Mouse (Mus musculus): ENCODE results near the gene Romo1. TPM values are rescaled to one million over a fixed set of nuclear protein-coding genes. Genes with fewer than 3 reads are reported as not detected.
"Not testable (repeated sequence)": the region's sequence is repeated elsewhere in the genome, so short reads cannot be mapped to it uniquely, and the experiment has no call there.

The Romo1 gene
- total RNA-seq, 4 experiments from 2014 or later = 303 to 403 (median 332) TPM

- no peak for DNase-seq (ENCODE audit: low spot score)
These were observed 35.9 kb downstream of the Romo1 start for GRCm38 (mm10) chr2:156179796-156180093.

GRCm38 (mm10) chr2:156180094-156180821, 36.4 kb downstream of the Romo1 start, which contains the start of gene Rbm39:
Rbm39 (minus strand) TSS chr2:156180238.
- peak; percentile 100 for DNase-seq (ENCODE audit: low spot score)

DNA sequence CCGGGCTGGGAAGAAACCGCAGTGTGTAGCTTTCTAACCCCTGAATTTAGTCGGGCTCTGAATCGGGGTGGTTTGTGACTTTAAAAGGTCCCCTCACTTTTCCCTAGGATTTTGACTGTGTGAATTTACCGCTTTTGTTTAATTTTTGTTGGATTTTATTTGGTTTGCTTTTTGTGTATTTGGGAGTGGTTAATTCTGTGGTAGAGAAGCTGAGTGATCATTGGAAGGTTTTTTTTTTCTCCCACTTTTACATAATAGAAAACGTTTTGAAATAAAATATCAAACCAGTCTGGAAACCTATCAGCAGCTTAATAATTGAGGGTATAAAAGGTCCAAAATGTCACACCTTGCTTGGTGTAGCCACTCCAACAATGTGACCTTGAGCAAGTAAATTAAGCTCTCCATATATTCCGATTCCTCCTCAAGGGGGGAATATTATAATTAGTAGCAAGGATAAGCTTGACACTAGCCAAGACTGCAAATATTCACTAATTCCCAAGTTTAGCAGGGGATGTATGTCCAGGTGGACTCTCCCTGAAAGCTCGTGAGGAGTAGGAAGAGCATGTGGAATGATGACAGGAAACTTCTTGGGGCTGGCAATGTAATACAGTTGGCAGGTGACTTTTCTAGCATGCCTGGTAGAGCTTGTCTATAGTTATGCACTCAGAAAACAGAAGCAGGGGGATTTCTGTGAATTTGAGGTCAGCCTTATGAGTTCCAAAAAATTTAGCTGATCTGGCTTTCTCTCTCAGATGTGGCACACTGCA, 37.2 kb downstream of the Romo1 start:
- no peak for DNase-seq (ENCODE audit: low spot score)

- no peak for DNase-seq (ENCODE audit: low spot score)
These were observed 37.8 kb downstream of the Romo1 start for GRCm38 (mm10) chr2:156181592-156181991.

DNA sequence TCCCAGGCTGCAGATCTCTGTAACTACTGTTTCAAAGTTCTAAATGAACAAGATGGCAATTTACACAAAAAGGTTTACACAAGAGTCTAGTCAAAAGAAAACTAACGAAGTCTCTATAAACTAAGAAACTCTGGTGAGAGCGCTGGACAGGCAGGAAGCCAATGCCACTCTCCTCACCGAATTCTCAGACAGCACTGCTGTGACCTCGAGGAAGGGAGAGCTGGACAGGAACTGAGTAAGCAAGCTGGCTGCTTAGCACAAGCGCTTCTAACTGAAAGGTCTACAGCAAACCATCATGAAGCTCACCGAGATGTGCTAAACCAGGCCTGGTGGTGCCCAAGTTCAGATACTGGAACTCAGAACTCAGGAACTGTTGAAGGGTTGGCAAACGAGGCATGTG, 45.4 kb downstream of the Romo1 start:
- DNase-seq (ENCODE audit: low spot score) = not testable (repeated sequence)

GRCm38 (mm10) chr2:156190004-156190896, 46.4 kb downstream of the Romo1 start:
- no peak for DNase-seq (ENCODE audit: low spot score)

GRCm38 (mm10) chr2:156191540-156191939, 47.7 kb downstream of the Romo1 start:
- DNase-seq (ENCODE audit: low spot score) = no peak

GRCm38 (mm10) chr2:156192068-156192467, 48.2 kb downstream of the Romo1 start:
- no peak for DNase-seq (ENCODE audit: low spot score)

- DNase-seq (ENCODE audit: low spot score) = no peak
These were observed 49.4 kb downstream of the Romo1 start for GRCm38 (mm10) chr2:156193066-156193862.

GRCm38 (mm10) chr2:156194571-156194970, 50.7 kb downstream of the Romo1 start:
- peak; percentile 57 for DNase-seq (ENCODE audit: low spot score)

Other genes starting within 250 kb of the Romo1 start
- 100 to 1,000 TPM; 275 to 349 (median 295) TPM for gene Uqcc1, start 213.7 kb upstream of the Romo1 start, total RNA-seq (2022)
- not detected for gene Gm15557, start 203.3 kb upstream of the Romo1 start, total RNA-seq (2022)
- not detected for gene Gdf5, start 198.7 kb upstream of the Romo1 start, total RNA-seq (2022)
- gene Cep250, start 187.6 kb upstream of the Romo1 start, total RNA-seq (2022) = 1 to 10 TPM; 4.1 to 8.8 (median 6.0) TPM
- gene 6430550D23Rik, start 136.1 kb upstream of the Romo1 start, total RNA-seq (2022) = 1 to 10 TPM in 1 of 4 experiments, under 1 TPM in 3; 0.14 to 2.0 (median 0.53) TPM
- 10 to 100 TPM; 58.2 to 67.2 (median 66.3) TPM for gene Ergic3, start 136.0 kb upstream of the Romo1 start, total RNA-seq (2022)
- not detected for gene Fer1l4, start 91.1 kb upstream of the Romo1 start, total RNA-seq (2022)
- gene Spag4, start 78.9 kb upstream of the Romo1 start, total RNA-seq (2022) = 1 to 10 TPM in 2 of 4 experiments, under 1 TPM in 2; 0.62 to 2.3 (median 1.1) TPM
- 10 to 100 TPM in 3 of 4 experiments, 1 to 10 TPM in 1; 9.4 to 13.7 (median 11.9) TPM for gene Cpne1, start 32.1 kb upstream of the Romo1 start, total RNA-seq (2022)
- gene Rbm12, start 32.1 kb upstream of the Romo1 start, total RNA-seq (2022) = 10 to 100 TPM in 2 of 4 experiments, 1 to 10 TPM in 2; 8.4 to 20.4 (median 13.6) TPM
- 10 to 100 TPM in 2 of 4 experiments, 1 to 10 TPM in 2; 9.4 to 12.1 (median 10.2) TPM for gene Gm28036, start 16.9 kb upstream of the Romo1 start, total RNA-seq (2022)
- 100 to 1,000 TPM; 104 to 115 (median 107) TPM for gene Nfs1, start 147 bp downstream of the Romo1 start, total RNA-seq (2022)
- gene Rbm39, start 36.2 kb downstream of the Romo1 start, total RNA-seq (2022) = 100 to 1,000 TPM; 107 to 140 (median 123) TPM
- gene Phf20, start 52.4 kb downstream of the Romo1 start, total RNA-seq (2022) = 10 to 100 TPM; 13.5 to 25.1 (median 19.2) TPM
- gene Cnbd2, start 168.3 kb downstream of the Romo1 start, total RNA-seq (2022) = 1 to 10 TPM in 1 of 4 experiments, under 1 TPM in 3; 0.60 to 1.1 (median 0.81) TPM
- gene Scand1, start 168.7 kb downstream of the Romo1 start, total RNA-seq (2022) = 10 to 100 TPM; 73.0 to 84.3 (median 79.6) TPM

Measured in heart, adult 8-10 months (tissue).